Mouse (Mus musculus) adrenal gland (tissue): ENCODE results near the gene Kpna3.
"Not testable (repeated sequence)": the region's sequence is repeated elsewhere in the genome, so short reads cannot be mapped to it uniquely, and the experiment has no call there.

Experiments used
- intact Hi-C: fragments of 180-260 bp; cut with DNase I; formaldehyde crosslinking; loops from one replicate; pipeline ENCODE4 v1.15.1; 2025
- long read RNA-seq, 2 experiments: library from polyadenylated mRNA; unstranded; transcript quantifications; one replicate each; pipeline ENCODE4 v2.0.0; 2020; ENCODE audit warnings: borderline replicate concordance in 1 of 2; ENCODE audit not compliant: insufficient replicate concordance in 1 of 2

The Kpna3 gene
- long read RNA-seq, experiment 1, partial matches to known transcripts = 4 of 6 reads
- long read RNA-seq, experiment 1, other reads (novel, unspliced or antisense) = 2 of 6 reads
- long read RNA-seq, experiment 2, full-length matches to known transcripts = 1 of 9 reads
- long read RNA-seq, experiment 2, partial matches to known transcripts = 5 of 9 reads
- long read RNA-seq, experiment 2, other reads (novel, unspliced or antisense) = 3 of 9 reads

DNA sequence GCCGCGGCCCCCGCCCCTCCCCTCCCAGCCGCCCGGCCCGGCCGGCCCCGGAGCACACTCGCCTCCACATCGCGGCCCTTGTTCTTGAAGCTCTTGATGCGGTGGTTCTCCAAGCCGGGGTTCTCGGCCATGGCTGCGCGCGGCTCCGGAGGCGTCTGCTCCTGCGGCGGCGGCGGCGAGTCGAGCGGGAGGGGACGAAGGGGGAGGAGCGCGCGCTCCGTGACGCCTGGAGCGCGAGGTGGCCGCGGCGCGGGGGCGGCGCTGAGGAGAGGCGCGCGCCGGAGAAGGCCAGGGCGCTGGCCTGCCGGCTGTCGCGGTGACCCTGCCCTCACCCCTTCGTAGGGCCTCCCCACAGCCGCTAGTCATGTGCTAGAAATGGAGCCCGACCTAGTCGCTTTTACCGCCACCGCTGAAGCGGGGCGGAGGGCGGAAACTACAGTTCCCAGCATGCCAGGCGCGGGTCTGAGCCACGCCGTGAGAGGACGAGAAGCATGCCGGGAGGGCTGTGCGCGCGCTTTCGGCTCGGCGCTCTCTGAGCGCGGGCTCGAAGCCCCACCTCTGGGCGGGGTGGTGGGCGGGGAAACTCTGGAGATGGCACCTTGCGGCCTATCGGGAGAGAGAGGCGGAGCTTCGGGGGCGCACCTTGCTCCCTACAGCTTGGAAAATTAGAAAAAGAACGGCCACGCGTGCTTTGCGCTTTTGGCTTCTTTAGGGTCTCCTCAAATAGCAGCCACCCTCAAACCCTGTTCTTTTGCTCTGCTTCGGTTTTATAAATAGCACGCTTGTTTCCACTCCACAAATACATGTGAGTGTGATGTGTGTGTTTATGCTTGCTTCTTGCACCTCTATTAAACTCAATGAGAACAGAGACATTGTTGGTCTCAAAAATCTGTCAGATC lies at the start of gene Kpna3:
Gene Kpna3 (minus strand): TSS at position 214 of the 899 bp plus-strand sequence.
- intact Hi-C loops = loop anchor here (5.0 kb wide), 3 partner anchors 57 to 108 kb away; no protein-coding TSS in a partner anchor

DNA sequence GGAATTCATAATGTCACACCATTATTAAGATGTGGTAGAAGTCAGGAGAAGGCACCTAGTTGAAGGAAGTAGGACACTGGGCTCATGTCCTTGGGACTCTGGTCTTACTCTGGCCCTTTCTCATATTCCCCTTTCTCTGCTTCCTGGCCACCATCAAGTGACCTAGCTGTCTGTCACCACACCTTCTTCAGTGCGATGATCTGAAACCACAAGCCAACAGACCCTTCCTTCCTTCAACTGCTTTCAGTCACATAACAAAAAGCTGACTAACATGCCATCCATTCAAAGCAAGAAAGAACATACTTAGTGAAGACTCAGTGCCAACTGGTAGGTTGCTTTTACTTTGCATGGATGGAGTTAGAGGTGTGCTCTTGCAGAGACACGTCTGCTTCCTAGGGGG lies 20.7 kb upstream of the Kpna3 start:
- intact Hi-C loops = no loop called here

DNA sequence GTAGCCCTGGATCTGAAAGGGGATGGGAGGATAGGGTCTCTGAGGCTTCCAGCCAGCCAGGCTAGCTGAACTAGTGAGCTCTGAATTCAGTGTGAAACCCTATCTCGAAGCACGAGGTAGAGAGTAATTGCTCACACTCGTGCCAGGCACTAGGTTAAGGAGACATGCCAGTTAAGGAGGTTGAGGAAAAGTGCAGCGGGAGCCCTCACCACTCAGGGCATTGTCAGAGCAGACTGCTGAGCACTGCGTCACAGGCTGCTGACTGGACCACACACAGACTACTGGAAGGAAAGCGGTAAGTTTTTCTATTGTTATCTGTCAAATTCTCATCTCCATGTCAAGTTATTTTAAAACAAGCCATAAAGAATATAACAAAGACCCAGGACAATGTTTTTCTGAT lies 17.8 kb upstream of the Kpna3 start:
- intact Hi-C loops = no loop called here

DNA sequence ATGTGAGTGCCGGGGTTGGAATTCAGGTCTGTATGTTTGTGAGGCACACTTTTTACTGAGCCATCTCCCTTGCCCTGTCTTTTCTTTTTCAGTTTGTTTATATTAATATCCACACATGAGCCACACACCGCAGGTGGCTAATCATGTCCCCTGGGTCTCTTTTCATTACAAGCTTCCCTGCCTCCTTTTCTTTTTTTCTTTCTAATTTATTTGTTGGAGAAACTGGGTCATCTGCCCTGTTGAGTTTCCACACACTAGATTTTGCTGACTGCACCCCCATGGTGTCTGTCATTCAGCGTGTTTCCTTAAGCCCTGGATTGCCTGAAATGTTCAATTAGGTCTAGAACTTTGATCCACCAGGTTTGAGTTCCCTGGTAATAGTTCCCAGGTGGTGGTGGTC lies 15.9 kb upstream of the Kpna3 start:
- intact Hi-C loops = no loop called here

DNA sequence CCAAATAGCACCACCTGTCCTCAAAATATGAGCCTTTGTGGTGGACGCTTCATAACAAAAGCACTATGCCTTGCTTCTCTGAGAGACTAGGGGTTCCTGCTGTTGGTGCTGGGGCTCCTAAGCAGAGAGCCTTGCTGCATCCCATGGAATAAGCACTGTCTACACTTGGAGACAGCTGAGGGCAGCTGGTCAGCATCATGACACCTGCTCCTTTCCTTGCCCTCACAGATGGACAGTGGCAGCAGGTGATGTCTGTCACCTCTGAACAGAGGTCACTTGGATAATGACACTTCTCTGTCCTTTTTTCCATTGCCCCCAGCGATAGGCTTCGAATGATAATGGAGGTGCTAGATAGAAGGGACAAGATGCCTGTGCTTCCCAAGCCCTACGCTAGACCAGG lies 13.4 kb upstream of the Kpna3 start:
- intact Hi-C loops = no loop called here

DNA sequence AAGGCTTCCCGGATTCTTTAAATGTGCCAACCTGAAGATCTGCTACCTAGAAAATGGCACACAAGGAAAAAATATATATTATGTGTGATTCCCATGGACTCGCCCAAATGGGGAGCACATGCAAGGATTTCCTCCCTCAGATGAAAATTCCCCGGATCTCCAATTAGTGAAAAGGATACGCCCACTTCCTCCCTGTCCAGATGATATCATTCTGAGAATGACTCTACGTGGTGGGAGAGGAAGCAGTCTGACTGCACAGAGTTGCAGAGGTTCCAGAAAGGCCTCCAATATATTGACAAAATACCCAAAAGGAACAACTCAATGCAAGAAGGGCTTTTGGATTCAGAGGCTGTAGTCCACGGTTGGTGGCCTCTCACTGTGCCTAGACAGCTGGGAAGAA lies 12.8 kb upstream of the Kpna3 start:
- intact Hi-C loops = no loop called here

DNA sequence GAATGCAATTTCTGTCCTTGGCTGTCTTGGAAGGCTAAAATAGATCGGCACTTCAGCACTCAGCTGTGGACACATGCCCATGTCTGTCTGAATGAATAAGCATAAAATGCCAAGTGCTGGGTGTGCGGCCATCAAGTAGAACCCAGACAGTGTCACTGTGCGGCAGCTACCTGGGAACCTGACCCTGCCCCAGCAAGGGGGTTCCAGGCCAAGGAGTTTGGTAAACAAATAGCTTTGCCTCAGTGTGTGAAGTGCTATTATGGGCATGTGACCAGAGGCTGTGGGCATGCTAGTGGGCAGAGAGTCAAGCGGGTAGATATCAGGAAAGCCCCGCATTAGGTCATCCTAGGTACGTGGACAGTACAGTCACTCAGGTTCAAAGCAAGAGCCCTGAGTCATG lies 8.1 kb upstream of the Kpna3 start:
- intact Hi-C loops = no loop called here

DNA sequence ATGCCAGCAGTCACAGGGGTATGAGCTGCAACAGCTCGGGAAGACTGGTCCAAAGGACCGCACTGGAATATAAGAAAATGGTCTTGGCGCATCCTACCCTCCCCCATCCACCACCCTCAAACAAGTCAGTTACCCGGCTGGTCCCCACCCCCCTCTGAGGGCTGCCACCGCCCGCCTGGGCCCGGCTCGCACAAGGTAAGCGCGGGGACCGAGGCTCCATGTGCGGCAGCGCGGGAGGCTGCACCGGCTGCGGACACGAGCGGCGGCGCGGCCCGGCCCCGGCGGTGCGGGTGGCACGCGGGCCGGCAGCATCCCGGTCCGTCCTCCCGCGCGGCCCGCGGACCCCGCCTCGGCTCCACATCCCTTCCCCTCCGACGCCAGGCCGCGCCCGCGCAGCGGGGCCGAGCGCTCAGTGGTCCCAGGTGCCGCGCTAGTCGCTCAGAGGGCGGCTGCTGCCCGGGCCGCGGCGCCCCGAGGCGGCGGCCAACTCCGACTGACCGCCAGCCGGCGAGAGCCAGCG lies 473 bp downstream of the Kpna3 start:
- intact Hi-C loops = loop anchor here (5.0 kb wide), 3 partner anchors 58 to 107 kb away; no protein-coding TSS in a partner anchor

DNA sequence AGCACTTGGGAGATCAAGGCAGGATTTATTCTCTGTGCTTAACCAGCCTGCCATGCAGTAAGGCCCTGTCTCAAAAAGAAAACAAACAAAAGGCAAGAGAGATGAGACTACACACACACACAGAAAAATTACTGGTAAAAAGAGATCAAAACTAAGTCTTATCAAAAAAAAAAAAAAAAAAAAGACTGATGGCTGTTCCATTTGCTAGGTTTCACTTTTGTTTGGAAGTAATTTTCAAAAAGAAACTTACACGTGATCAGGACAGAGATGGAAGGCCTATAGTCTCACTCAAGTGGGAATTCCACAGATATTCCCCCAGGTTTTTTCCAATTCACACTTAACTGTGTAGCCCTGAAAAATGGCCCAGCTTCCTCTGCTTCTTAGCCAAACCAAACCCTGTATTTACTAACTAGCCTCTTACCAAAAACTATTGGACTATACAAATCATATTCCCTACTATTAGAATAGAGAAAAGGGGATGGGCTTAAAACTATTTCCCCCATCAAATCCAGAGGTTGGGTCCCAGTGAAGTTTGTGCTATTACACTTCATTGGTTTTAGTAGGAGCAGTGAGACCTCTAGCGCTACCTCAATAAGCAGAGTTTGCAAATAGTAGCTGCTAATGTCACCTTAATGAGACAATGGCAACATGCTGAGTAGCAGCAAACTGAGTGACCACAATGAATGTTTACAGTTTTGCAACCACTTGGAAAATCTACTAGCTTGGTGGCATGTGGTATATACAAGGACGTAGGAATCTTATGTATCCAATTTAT lies 1.3 kb downstream of the Kpna3 start:
- intact Hi-C loops = loop anchor here (5.0 kb wide), 3 partner anchors 59 to 106 kb away; no protein-coding TSS in a partner anchor

DNA sequence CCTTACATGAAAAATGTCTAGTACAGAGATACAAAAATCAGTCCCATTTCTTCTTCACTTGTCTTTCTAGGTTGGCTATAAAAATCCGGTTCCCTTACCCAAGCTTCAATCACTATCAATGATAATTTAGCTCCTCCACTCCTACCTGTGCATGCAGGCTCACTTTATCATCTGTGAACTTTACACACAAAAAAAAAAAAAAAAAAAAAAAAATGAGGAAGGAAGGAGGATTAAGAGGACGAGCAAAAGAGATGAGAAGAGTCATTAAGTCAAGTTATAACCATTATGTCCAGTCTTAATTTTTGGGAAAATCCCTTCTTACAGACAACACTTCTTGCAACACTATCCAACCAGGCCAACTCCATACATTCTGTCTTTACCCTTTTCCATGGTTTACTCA lies 2.8 kb downstream of the Kpna3 start:
- intact Hi-C loops = loop anchor here (5.0 kb wide), 3 partner anchors 60 to 105 kb away; no protein-coding TSS in a partner anchor

DNA sequence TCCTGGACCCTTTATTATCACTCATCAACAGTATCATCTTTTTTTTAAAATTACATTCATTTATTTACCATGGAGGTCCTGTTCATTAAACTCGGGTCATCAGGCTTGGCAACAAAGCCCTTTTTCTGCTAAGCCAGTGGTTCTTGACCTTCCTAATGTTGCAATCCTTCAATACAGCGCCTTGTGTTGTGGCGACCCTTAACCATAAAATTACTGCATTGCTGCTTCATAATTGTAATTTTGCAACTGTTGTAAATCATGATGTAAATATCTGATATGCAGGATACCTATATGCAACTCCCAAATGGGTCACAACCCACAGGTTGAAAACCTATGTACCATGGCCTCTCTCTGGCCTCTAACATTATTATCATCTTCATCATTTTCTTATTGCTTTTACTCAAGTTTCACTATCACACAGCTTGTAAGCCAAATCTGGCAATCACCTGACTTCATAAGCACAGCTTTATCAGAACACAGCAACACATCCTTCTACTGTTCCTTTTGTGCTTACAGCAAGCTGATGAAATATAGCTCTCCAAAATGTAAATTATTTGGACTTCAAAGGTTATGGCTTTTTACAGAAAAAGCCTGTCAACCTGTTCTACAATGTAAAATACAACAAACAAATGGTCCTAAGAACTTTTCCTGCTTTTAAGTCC lies 11.4 kb downstream of the Kpna3 start:
- intact Hi-C loops = no loop called here

DNA sequence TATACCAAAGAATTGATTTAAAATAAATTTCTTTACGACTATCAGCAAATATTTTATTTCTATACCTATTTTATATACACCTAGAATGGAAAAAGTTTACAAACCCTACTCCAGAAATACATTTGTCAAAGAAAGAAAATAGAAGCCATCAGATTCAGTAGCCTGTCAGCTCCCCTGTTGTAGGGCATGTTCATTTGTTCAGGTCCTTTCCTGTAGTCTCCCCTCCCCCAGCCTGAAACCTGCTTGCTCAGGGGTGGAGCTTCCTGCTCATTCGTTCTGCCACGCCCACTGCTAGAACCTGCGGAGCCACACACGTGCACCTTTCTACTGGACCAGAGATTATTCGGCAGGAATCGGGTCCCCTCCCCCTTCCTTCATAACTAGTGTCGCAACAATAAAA lies 12.6 kb downstream of the Kpna3 start:
- intact Hi-C loops = not testable (repeated sequence)

DNA sequence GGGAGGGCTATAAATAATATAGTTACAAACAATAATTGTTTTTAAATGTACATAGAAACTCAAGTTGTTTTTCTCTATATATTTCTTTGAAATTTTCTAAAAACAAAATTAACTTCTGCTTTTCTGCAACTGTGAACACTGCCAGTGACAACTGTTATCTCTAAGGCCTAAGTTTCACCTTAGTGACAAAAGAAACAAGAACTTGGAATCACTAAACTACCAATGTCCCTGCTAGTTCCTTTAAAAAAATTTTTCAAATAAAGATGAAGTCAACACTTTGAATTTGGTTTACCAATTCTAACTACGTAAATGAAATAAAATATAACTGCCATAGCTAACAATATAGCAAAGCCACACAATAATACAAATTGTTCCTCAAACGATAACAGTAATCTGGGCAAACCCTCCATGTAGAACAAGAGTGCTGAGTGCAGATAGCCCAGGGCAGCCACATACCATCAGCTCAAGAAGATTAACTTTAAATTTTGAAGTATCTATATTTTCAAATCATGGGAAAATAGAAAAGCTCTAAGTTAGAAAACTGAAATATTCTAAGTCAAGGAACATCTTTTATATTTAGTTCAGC lies 14.5 kb downstream of the Kpna3 start:
- intact Hi-C loops = no loop called here

DNA sequence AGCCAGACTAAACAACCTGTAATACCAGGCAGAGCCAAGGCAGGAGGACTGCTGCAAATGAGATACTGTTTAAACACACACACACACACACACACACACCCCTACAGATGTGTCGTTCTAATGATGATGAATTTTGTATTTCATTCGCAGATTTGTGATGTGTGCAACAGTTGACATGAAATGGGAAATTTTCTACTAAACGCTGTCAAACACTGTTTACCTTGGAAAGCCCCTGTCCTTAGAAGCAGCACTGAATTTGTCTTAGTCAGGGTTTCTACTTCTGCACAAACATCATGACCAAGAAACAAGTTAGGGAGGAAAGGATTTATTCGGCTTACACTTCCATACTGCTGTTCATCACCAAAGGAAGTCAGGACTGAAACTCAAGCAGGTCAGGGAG lies 24.0 kb downstream of the Kpna3 start:
- intact Hi-C loops = no loop called here

DNA sequence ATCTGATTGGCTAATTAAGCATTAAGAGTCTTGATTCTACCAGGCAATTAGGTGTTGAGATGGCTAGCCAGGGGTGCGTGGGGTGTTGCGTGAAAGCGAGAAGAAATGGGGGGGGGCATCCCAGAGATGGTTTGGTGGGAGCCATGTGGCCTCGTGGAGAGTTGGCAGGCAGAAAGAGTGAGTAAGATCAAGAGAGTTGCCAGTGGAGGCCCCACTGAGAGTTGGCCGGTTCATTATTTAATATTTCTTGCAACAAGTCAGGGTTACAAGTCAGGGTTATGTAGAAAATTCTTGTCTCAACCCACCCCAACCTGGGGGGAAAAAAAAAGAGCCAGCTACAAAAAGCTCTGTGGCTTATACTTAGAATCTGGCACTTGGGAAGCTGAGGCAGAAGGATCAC lies 24.4 kb downstream of the Kpna3 start:
- intact Hi-C loops = no loop called here

DNA sequence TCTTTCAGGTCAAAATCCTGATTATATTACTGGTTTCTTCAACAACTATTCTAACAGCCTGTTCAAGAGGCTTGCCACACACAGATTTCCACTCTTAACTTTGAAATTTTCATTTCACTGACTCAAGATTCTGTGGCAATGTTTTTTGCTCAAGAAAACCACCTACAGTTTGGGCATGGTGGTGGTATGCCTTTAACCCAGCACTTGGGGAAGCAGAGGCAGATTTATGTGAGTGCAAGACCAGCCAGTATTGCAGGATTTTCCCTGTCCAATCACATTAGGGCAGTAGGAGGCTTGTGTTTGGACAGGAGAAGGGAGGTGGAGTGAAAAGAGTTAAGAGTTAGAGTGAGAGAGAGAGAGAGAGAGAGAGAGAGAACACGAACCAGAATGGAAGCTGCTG lies 24.9 kb downstream of the Kpna3 start:
- intact Hi-C loops = no loop called here

DNA sequence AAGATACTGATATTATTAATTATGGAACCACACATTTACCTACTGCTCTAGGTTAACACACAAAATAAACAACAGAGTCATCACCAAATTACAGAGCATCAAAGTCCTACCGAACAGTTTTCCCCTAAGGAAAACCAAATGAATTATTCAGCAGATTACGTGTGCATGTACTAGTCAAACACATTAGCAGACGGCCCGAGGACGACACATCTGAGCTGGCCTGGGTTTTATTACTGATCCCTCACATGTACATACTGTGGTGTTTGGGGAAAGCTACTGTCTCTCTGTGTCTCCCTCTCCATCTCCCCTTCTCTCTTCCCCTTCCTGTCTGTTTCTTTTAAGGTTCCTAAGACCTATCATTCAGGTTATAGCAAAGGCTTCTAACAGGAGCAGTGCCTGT lies 25.5 kb downstream of the Kpna3 start:
- intact Hi-C loops = no loop called here

DNA sequence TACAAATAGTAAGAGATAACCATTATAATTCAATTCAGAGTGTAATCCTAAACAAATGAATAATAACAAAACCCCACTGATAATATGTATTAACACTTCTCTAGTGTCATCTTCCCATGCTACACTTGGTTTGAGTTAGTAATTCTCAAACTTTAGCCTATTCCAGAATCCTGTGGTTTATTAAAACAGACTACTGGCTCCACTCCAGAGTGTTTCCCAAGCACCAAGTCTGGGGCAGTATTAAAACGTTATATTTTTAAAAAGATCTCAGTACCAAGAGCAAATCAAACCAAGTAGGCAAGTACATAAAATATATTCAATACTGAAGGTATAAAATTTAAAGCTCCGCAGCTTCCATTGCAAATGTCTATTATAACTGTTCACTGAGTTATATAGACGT lies 26.0 kb downstream of the Kpna3 start:
- intact Hi-C loops = no loop called here

DNA sequence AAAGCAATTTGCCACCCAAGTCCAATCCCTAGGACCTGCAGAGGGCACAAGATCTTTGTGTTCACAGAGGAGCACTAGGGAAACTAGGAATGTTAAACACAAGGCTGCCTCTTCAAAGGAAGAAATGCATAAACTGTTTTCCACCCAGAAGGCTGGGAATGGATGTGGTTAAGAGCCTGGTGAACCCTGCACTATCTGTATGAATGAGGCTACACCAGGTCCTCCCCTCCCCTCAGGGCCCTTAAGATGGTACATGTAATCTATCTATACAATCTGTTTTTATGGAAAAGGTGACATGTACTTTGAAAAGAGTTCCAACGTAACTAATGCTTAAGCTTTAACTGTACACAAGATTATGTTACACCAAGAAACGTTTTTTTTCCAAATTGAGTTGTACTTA lies 29.7 kb downstream of the Kpna3 start:
- intact Hi-C loops = no loop called here

DNA sequence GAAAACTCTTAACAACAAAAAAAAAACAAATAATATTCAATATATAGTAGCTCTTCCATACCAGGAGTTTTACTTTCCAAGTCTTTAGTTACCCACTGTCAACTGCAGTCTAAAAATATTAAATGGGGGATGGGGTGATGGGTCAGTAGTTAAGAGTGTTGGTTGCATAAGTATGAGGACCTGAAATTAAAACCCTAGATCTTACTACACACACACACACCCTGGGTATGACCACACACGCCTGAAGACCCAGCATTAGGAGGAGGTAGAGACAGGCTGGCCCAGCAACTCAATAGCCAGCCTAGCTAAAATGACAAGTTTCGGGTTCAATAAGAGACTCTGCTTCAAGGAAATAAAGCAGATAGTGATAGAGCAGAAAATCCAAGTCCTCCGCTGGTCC lies 32.6 kb downstream of the Kpna3 start:
- intact Hi-C loops = no loop called here

DNA sequence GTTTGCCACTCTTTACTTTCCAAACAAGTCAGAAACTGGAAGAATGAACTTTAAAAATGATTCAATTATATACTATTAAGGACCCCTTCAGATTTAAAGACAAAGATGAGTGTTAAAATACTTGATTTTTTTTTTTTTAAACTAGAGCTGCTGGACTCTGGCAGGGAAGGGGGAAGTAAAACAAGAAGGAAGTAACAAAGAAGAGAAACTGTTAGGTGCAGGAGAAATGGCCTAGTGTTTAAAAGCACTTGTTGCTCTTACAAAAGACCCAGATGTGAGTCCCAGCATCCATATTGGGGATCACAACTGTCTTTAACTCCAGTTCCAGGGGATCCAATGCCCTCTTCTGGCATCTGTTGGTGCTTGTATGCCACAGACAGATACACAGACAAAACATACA lies 33.9 kb downstream of the Kpna3 start:
- intact Hi-C loops = no loop called here
